Mouse (Mus musculus): Measurements from ENCODE around the gene Pkd1l1.

Gene Pkd1l1

GRCm38 (mm10) chr11:8825413-8825812, 147.7 kb downstream of the Pkd1l1 start:
- DNase-seq (ENCODE audit: low read depth, low spot score) = no peak

- no peak for DNase-seq (ENCODE audit: low read depth, low spot score)
Measured at GRCm38 (mm10) chr11:8821403-8821802, 151.7 kb downstream of the Pkd1l1 start.

GRCm38 (mm10) chr11:8817376-8817775, 155.7 kb downstream of the Pkd1l1 start:
- no peak for DNase-seq (ENCODE audit: low read depth, low spot score)

DNA sequence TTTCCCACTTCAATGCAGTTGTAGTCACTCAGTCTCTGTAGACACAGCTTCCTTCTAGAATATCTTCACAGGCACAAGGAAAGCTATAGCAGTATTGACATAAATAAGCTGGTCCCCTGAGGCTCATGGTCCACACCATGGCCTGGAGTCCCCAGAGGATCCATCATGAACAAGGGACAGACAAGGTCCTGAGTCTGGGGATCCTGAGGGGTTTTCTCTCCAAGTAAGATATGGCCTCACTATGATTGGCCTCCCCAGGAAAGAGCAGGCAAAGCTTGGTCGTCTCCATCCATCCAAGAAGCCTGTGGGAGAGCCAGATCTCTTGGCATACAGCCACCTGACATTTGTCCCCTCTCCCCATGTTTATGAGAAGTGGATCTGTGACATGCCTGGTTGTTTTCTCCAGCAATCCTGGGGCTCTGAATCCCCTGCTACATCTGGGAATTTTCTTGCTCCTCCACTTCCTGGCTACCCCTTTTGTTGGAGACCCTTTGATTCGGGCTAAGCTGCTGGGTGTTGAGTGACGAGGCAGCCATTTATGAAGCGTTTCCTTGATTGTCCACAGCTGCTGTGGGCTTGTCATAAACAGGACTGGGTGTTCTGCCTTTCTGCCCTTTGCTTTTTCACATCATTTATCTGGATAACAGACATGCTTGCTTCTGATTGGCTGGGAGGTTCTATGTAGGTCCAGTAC, 158.8 kb downstream of the Pkd1l1 start:
- DNase-seq (ENCODE audit: low read depth, low spot score) = no peak

GRCm38 (mm10) chr11:8811506-8812100, 161.5 kb downstream of the Pkd1l1 start:
- DNase-seq (ENCODE audit: low read depth, low spot score) = no peak

DNA sequence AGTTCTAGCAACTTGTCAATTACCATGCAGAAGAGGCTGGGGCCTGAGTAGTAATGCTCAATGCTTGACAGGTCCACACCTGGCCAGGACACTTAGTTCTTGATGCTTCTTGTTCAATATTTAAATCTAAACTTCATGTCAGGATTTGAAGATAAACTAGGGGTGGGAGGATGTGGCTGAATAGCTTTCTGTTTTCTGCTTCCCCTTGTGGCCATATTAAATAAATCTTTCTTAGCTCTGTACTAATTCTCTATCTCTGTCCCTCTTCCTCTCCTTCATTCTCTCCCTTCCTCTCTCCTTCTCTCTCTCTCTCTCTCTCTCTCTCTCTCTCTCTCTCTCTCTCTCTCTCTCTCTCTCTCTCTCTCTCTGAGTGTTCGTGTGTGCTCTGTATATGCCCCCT, 163.4 kb downstream of the Pkd1l1 start:
- no peak for DNase-seq (ENCODE audit: low read depth, low spot score)

DNA sequence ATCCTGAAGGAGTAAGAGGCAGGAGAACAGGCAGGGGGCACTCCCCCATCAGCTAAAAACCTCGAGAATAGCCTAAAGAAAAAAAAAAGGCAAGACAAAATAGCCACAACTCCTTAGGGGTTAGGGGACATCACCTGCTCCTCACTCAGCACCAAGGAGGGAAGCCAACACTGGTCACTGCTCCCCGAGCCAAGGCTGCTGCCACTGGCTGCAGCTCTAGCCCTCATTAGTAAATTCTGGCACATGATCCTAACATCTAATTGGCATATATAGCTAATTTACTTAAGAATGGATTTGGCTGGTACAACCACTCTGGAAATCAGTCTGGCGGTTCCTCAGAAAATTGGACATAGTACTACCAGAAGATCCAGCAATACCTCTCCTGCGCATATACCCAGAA, 166.1 kb downstream of the Pkd1l1 start:
- no peak for DNase-seq (ENCODE audit: low read depth, low spot score)

DNA sequence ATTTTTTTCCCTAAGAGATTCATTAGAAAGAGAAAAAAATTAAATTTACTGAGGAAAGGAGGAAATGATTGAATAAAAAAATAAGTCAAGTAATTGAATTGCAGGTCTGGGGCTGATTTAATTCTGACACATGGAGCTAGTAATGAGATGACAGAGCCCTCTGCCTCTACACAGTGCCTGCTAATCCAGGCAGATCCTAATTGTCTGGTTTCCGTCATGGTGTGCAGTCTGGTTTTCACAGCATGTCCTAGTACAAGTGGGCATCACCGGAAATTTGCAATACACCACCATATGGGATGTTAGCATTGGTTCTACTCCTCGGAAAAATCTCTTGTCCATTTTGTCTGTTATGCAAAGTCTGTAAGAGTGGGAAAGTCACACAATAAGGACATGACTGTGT, 168.9 kb downstream of the Pkd1l1 start:
- DNase-seq (ENCODE audit: low read depth, low spot score) = no peak

- no peak for DNase-seq (ENCODE audit: low read depth, low spot score)
Measured at GRCm38 (mm10) chr11:8797486-8797885, 175.6 kb downstream of the Pkd1l1 start.

GRCm38 (mm10) chr11:8795031-8795430, 178.0 kb downstream of the Pkd1l1 start:
- DNase-seq (ENCODE audit: low read depth, low spot score) = no peak

- no peak for DNase-seq (ENCODE audit: low read depth, low spot score)
Measured at GRCm38 (mm10) chr11:8792146-8792545, 180.9 kb downstream of the Pkd1l1 start.

DNA sequence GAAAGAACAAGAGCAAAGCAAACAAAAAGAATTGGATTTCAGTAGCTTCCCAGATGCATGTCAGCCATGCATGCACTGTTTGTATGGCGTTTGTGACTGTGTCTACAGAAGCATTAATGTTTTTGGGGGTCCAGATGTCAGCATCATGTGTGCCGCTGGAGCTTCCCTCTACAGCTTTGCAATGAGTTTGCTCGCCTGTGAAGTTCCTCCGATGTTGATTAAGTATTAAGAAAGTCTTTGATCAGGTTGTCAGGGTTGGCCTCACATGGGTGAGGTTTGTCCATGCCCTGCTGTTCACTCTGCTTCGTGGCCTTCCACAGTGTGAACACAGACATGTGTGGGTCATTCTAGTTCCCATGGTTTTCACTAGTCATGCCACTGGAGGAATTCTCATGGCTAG, 183.9 kb downstream of the Pkd1l1 start:
- no peak for DNase-seq (ENCODE audit: low read depth, low spot score)

DNA sequence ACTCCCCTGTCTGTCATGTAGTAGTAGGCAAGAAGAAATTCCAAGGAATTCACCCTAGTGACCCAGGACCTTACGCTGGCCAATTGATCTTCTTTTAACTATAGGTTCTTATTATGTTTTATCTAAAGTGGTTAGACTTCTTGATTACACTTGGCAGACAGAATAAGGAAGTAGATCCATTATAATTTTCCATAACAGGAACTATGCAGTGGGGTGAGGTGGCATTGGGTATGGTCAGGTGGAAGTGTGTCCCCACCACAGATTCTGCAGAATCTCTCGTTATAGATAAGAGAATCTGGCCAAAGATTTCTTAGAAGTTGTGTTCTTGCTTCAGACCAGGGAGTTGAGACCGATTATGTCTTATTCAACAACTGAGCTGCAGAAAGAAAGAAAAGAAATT, 185.5 kb downstream of the Pkd1l1 start:
- no peak for DNase-seq (ENCODE audit: low read depth, low spot score)

DNA sequence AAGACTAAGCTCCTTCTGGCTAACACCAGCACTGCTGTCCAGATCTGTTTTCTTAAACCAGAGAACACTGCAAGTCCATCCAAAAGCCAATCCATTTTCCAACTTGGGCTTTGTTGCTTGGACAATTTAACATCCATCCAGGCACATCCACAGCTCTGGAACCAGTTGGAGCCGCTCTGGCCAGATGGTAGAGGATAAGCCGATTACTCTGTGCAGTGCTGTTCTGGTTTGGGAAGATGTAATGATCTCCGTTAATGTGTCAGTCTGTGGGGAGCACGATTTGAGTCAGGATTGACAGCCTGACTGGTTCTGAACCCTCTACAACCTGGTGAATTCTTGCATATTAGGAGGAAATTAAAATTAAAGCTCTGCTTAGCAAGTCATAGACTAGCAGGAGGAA, 188.7 kb downstream of the Pkd1l1 start:
- peak; percentile 30 for DNase-seq (ENCODE audit: low read depth, low spot score)

DNA sequence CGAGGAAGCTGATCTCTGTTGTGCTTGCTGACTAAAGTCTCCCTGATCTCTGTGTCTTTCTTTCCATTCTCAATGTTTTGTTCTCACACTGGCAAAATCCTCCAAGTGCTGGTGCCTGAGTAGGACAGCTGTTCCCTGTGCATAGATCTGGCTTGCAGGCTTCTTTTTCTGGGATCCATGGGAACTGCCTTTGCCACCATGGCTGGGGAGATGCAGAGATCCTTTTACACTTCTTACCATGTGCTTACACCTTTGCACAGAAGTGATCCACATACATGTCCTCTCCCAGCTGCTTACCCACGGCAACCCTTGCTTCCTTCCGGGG, 191.0 kb downstream of the Pkd1l1 start:
- no peak for DNase-seq (ENCODE audit: low read depth, low spot score)

DNA sequence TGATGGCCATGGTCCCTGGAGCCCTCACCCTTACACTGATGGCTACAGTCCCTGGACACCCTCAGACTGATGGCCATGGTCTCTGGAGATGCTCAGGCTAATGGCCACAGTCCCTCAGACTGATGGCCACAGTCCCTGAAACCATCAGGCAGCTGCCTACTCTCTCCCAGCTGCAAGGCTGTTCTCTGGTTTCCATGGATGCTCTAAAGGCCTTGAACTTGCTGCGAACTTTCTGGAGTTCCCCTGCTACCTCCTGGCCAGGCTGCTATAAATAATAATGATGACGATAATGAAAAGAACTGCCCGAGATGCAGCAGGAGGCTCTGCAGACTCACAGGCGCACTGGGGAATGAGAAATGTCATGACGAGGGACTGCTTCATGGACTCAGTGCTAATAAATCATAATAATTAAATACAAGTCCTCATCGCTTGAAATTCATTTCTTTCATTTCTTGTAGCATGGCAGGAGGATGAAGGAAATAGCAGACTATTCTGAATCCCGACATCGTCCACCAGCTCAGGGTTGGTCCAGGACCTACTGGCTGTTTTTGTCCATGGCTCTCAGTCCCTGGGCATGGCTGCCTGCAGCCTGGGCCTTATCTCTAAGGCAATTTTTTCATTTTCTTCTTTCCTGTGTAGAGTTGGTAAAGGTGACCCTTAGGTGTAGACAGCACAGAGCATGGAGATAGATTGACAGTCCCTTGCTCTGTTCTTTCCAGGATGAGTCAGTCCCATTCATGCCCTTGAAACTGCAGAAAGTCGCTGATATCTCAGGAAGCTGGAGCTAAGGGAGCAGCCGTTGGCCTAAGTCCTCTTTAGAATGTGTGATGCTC, 191.5 kb downstream of the Pkd1l1 start:
- no peak for DNase-seq (ENCODE audit: low read depth, low spot score)

GRCm38 (mm10) chr11:8779427-8779826, 193.6 kb downstream of the Pkd1l1 start:
- DNase-seq (ENCODE audit: low read depth, low spot score) = no peak
